Mouse (Mus musculus): Measurements from ENCODE around the gene Shroom4. TPM values are rescaled to one million over a fixed set of nuclear protein-coding genes. Genes with fewer than 3 reads are reported as not detected.

The Shroom4 gene
- polyA plus RNA-seq, 1 experiment from 2014 or later, result 1.7 TPM

DNA sequence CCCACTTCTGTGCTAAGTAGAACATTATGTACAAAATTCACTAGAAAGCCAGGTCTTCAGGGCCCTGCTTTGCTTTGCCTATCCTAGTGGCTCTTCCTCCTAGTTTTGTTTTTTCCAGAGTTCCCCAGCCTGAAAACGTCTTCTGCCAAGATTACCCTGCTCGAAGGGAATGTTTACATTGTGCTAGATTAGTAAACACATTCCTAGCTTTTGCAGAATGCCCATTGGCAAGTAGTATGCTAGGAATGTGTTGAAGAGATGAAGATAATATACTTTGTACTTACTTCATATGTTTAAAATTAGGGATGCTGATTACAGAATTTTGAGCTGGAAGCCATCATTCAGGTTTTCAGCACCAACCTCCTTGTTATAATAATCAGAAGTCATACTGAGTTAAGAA, 118.8 kb downstream of the Shroom4 start:
- H3K27me3 ChIP-seq (replicated peaks; ENCODE audit: control insufficient read depth, insufficient read depth, low read length), result no peaks in the 10 kb centered on the region
- DNase-seq (ENCODE audit: low spot score), result no peak
- H3K36me3 ChIP-seq (ENCODE audit: control insufficient read depth, insufficient read depth, low read length), result no peaks in the 10 kb centered on the region
- H3K4me3 ChIP-seq (ENCODE audit: low read depth, low read length), result no peak overlapping the region
- 58% methylated on average over 2 of the region's 2 CpGs for WGBS
- no peak overlapping the region for H3K27ac ChIP-seq (ENCODE audit: low read depth, low read length)
- H3K4me2 ChIP-seq (ENCODE audit: low read length), result no peak overlapping the region
- no peak overlapping the region for H3K9ac ChIP-seq (ENCODE audit: low read length)
- ATAC-seq, result no peak
- no peaks in the 10 kb centered on the region for H3K9me3 ChIP-seq (replicated peaks; ENCODE audit: control insufficient read depth, low read length)
- no peaks in the 10 kb centered on the region for H3K4me1 ChIP-seq (ENCODE audit: control insufficient read depth, insufficient read depth, low read length)

DNA sequence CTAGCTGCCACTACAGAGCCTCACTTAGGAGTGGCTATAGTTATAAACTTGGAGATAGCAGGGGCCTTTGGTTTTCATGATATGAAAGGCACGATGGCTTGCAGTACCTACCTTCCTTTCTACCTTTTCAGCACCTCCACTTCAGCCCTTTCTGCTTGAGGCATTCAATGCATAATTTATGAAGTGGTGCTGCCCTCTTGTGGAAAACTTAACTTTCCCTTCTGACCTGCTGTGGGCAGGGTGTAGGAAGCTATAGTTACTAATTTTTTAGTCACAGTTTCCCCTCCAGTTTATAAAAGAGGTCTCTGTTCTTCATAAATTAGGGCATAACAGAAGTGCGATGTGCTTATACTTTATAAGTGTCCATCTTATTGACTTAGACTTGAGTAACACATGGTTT, 123.3 kb downstream of the Shroom4 start:
- no peak overlapping the region for H3K9ac ChIP-seq (ENCODE audit: low read length)
- no peaks in the 10 kb centered on the region for H3K36me3 ChIP-seq (ENCODE audit: control insufficient read depth, insufficient read depth, low read length)
- DNase-seq (ENCODE audit: low spot score), result peak; percentile 28
- no peak overlapping the region for H3K4me3 ChIP-seq (ENCODE audit: low read depth, low read length)
- no peak overlapping the region for H3K27ac ChIP-seq (ENCODE audit: low read depth, low read length)
- WGBS, result 65% methylated on average over 2 of the region's 2 CpGs
- H3K4me2 ChIP-seq (ENCODE audit: low read length), result no peak overlapping the region
- H3K27me3 ChIP-seq (replicated peaks; ENCODE audit: control insufficient read depth, insufficient read depth, low read length), result no peaks in the 10 kb centered on the region
- no peaks in the 10 kb centered on the region for H3K9me3 ChIP-seq (replicated peaks; ENCODE audit: control insufficient read depth, low read length)
- no peaks in the 10 kb centered on the region for H3K4me1 ChIP-seq (ENCODE audit: control insufficient read depth, insufficient read depth, low read length)
- no peak for ATAC-seq

DNA sequence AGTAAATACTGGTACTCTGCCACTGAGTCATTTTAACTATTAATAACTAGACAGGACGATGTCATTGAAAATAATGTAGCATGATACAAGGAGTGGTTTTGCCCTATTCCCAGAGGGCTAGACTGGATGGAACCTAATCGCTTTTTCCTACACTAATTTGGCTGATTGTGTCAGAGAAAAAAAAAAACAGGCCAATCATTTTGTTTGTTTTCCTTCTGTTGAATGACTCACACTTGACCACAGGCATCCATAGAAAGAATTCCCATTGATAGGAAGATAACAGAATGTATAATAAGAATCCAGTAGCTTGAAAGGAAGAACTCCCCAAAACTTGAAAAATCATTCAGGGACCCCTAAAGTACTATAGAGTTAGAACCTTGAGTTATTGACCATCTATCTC, 137.0 kb downstream of the Shroom4 start:
- ATAC-seq (no peak), DNase-seq (ENCODE audit: low spot score) (no peak)
- Histone ChIP-seq H3K4me2 (ENCODE audit: low read length) (no peak overlapping the region), H3K4me1 (ENCODE audit: control insufficient read depth, insufficient read depth, low read length) (no peaks in the 10 kb centered on the region), H3K27ac (ENCODE audit: low read depth, low read length) (no peak overlapping the region), H3K4me3 (ENCODE audit: low read depth, low read length) (no peak overlapping the region), H3K9me3 (replicated peaks; ENCODE audit: control insufficient read depth, low read length) (no peaks in the 10 kb centered on the region), H3K9ac (ENCODE audit: low read length) (no peak overlapping the region), H3K27me3 (replicated peaks; ENCODE audit: control insufficient read depth, insufficient read depth, low read length) (no peaks in the 10 kb centered on the region), H3K36me3 (ENCODE audit: control insufficient read depth, insufficient read depth, low read length) (no peaks in the 10 kb centered on the region)
- WGBS, result 88% methylated on average over 2 of the region's 2 CpGs

DNA sequence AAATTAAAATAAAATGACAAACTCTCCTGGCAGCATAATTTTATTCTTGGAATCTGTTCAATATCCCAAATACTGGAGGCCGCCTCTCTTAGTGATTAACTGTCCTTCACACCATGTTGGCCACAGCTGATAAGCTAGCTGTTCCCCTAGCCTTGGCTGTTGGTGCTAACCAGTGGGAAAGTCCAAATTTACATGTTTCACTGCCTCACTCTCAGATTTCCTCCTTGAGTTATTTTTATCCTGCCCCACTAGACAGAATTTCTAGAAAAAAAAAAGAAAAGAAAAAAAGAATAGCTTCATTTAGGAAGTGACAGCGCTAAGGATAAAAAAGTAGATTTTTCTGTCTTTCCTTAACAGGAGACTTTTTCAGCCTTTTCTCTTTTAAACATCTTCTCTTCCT, 138.0 kb downstream of the Shroom4 start:
- no peaks in the 10 kb centered on the region for H3K4me1 ChIP-seq (ENCODE audit: control insufficient read depth, insufficient read depth, low read length)
- no peak overlapping the region for H3K27ac ChIP-seq (ENCODE audit: low read depth, low read length)
- no peak for ATAC-seq
- no peak overlapping the region for H3K4me3 ChIP-seq (ENCODE audit: low read depth, low read length)
- DNase-seq (ENCODE audit: low spot score), result no peak
- H3K4me2 ChIP-seq (ENCODE audit: low read length), result no peak overlapping the region
- H3K9me3 ChIP-seq (replicated peaks; ENCODE audit: control insufficient read depth, low read length), result no peaks in the 10 kb centered on the region
- WGBS, result 90% methylated on average over 2 of the region's 2 CpGs
- H3K27me3 ChIP-seq (replicated peaks; ENCODE audit: control insufficient read depth, insufficient read depth, low read length), result no peaks in the 10 kb centered on the region
- H3K36me3 ChIP-seq (ENCODE audit: control insufficient read depth, insufficient read depth, low read length), result no peaks in the 10 kb centered on the region
- H3K9ac ChIP-seq (ENCODE audit: low read length), result no peak overlapping the region

DNA sequence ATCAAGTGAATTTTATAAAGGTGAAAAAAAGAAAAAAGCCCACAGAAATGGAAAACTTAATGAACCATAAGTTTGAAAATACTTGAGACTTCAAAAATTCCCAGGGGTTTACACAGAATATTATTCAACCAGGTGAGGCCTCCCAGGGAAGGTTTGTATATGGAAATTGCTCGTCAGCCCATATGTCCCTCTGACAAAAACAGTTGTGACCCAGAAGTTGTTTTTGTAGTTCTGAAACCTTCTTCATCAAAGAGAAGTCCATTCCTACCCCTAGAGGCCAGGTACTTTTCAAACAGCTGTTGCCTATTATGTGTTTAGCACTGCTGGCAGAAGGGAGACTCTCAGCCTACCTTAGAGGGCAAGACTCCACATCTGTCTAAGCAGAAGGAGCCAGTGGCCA, 165.4 kb downstream of the Shroom4 start:
- Histone ChIP-seq H3K27ac (ENCODE audit: low read depth, low read length) (no peak overlapping the region), H3K9ac (ENCODE audit: low read length) (no peak overlapping the region), H3K9me3 (replicated peaks; ENCODE audit: control insufficient read depth, low read length) (no peaks in the 10 kb centered on the region), H3K4me3 (ENCODE audit: low read depth, low read length) (no peak overlapping the region), H3K27me3 (replicated peaks; ENCODE audit: control insufficient read depth, insufficient read depth, low read length) (no peaks in the 10 kb centered on the region), H3K4me2 (ENCODE audit: low read length) (no peak overlapping the region), H3K36me3 (ENCODE audit: control insufficient read depth, insufficient read depth, low read length) (no peaks in the 10 kb centered on the region), H3K4me1 (ENCODE audit: control insufficient read depth, insufficient read depth, low read length) (no peaks in the 10 kb centered on the region)
- 100% methylated on average over 1 of the region's 1 CpGs for WGBS
- ATAC-seq (no peak), DNase-seq (ENCODE audit: low spot score) (no peak)

DNA sequence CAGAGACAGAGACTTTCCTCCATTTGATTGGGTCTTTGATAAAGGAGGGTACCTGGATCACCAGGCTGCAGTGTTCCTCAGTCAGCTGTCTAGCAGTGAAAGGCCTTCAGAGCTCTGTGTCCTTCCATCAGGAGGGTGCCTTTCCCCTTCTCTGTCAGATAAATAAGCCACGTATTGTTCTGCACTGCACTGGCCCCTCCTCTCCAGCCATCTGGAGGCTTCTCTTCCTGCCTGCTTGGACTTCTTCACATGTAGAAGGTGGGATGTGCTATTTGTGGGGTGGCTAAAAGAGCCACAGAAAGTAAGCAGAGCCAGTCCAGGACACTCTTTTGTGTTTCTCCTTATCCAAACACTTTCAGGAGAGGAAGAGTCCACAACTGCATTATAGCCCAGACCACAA, 174.9 kb downstream of the Shroom4 start:
- no peak overlapping the region for H3K27ac ChIP-seq (ENCODE audit: low read depth, low read length)
- WGBS, result 33% methylated on average over 1 of the region's 1 CpGs
- no peak overlapping the region for H3K4me2 ChIP-seq (ENCODE audit: low read length)
- no peaks in the 10 kb centered on the region for H3K27me3 ChIP-seq (replicated peaks; ENCODE audit: control insufficient read depth, insufficient read depth, low read length)
- H3K4me1 ChIP-seq (ENCODE audit: control insufficient read depth, insufficient read depth, low read length), result no peaks in the 10 kb centered on the region
- no peak for DNase-seq (ENCODE audit: low spot score)
- no peak overlapping the region for H3K9ac ChIP-seq (ENCODE audit: low read length)
- no peaks in the 10 kb centered on the region for H3K9me3 ChIP-seq (replicated peaks; ENCODE audit: control insufficient read depth, low read length)
- no peak overlapping the region for H3K4me3 ChIP-seq (ENCODE audit: low read depth, low read length)
- ATAC-seq, result no peak
- H3K36me3 ChIP-seq (ENCODE audit: control insufficient read depth, insufficient read depth, low read length), result no peaks in the 10 kb centered on the region

DNA sequence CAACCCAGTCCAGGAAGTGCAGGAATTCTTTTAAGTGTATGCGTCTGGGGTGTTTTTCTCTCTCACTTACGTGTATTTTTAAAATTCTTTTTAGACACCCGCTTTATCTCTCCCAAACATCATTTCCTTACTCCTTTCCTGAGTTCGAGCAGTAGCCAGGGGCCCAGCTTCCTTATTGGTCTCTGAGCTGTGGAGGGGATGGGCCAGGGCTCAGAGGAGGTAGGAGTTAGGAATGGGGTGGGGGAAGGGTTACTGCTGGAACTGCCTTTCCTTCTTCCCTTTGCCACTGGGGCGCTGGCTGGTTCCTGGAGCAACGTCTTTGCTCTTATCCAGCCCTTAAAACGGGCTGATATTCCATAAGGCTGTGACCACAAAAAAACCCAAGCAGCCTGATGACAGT, 177.3 kb downstream of the Shroom4 start:
- 59% methylated on average over 7 of the region's 7 CpGs for WGBS
- DNase-seq (ENCODE audit: low spot score) (no peak), ATAC-seq (no peak)
- Histone ChIP-seq H3K9me3 (replicated peaks; ENCODE audit: control insufficient read depth, low read length) (no peaks in the 10 kb centered on the region), H3K4me1 (ENCODE audit: control insufficient read depth, insufficient read depth, low read length) (no peaks in the 10 kb centered on the region), H3K4me2 (ENCODE audit: low read length) (no peak overlapping the region), H3K27ac (ENCODE audit: low read depth, low read length) (no peak overlapping the region), H3K4me3 (ENCODE audit: low read depth, low read length) (no peak overlapping the region), H3K9ac (ENCODE audit: low read length) (no peak overlapping the region), H3K27me3 (replicated peaks; ENCODE audit: control insufficient read depth, insufficient read depth, low read length) (no peaks in the 10 kb centered on the region), H3K36me3 (ENCODE audit: control insufficient read depth, insufficient read depth, low read length) (no peaks in the 10 kb centered on the region)

DNA sequence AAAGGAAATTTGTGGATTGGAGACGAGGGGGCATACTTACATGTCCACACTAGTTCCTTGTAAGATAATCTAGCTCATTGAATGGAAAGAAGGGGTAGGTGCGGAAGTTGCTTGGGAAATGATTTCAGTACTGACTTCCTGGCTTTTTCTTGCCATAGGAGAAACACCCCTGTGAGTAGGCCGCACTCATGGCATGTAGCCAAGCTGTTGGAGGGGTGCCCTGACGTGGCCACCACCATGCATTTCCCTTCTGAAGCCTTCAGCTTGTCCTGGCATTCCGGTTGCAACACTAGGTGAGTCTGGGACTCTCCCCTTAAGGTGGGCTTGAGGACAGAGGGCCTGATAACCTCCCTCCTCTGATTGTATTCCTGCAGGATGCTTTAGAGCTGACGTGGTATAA, 181.0 kb downstream of the Shroom4 start:
- no peak for DNase-seq (ENCODE audit: low spot score)
- H3K36me3 ChIP-seq (ENCODE audit: control insufficient read depth, insufficient read depth, low read length), result no peaks in the 10 kb centered on the region
- no peak for ATAC-seq
- 78% methylated on average over 6 of the region's 6 CpGs for WGBS
- H3K27ac ChIP-seq (ENCODE audit: low read depth, low read length), result no peak overlapping the region
- no peak overlapping the region for H3K4me3 ChIP-seq (ENCODE audit: low read depth, low read length)
- no peak overlapping the region for H3K4me2 ChIP-seq (ENCODE audit: low read length)
- H3K9ac ChIP-seq (ENCODE audit: low read length), result no peak overlapping the region
- no peaks in the 10 kb centered on the region for H3K27me3 ChIP-seq (replicated peaks; ENCODE audit: control insufficient read depth, insufficient read depth, low read length)
- no peaks in the 10 kb centered on the region for H3K9me3 ChIP-seq (replicated peaks; ENCODE audit: control insufficient read depth, low read length)
- no peaks in the 10 kb centered on the region for H3K4me1 ChIP-seq (ENCODE audit: control insufficient read depth, insufficient read depth, low read length)

DNA sequence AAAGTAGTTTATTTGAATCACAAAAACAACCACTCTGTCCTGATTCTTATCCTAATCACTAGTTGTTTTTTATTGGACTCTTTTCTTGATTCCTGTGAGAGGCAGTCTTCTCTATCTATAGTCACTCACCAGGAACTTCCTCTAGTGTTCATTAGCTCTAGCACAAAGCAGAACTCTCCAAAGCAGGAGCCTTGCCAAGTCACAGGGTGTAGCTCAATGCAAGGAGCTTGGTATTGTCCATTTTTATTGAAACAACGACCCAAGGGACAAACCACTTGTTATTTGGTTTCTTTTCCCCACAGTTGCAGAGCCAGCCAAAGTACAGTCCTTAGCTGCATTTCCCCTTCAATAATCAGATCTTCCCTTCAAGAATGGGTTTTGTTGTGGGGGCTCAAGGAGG, 181.5 kb downstream of the Shroom4 start:
- H3K4me2 ChIP-seq (ENCODE audit: low read length), result no peak overlapping the region
- H3K4me3 ChIP-seq (ENCODE audit: low read depth, low read length), result no peak overlapping the region
- DNase-seq (ENCODE audit: low spot score) (no peak), ATAC-seq (no peak)
- H3K27me3 ChIP-seq (replicated peaks; ENCODE audit: control insufficient read depth, insufficient read depth, low read length), result no peaks in the 10 kb centered on the region
- WGBS, result 47% methylated on average over 1 of the region's 1 CpGs
- no peaks in the 10 kb centered on the region for H3K4me1 ChIP-seq (ENCODE audit: control insufficient read depth, insufficient read depth, low read length)
- H3K9me3 ChIP-seq (replicated peaks; ENCODE audit: control insufficient read depth, low read length), result no peaks in the 10 kb centered on the region
- H3K9ac ChIP-seq (ENCODE audit: low read length), result no peak overlapping the region
- no peaks in the 10 kb centered on the region for H3K36me3 ChIP-seq (ENCODE audit: control insufficient read depth, insufficient read depth, low read length)
- H3K27ac ChIP-seq (ENCODE audit: low read depth, low read length), result no peak overlapping the region

DNA sequence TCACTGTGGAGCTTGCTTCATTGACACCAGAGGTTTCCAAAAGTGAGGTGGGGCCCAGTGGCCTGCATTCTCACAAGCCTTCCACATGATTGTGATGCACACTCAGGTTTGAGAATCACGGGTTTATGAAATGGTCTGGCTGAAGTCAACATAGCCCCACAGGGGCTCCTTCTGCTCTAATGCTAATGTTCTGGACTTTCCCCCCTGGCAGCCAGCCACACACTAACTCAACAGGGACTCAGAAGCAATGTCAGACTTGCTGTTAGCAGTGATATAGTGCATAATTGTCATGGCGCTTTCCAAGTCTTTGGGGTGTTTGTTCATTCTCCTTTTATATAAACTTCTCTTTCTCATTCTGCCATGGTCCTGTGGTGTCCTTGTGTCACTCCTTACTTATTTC, 183.0 kb downstream of the Shroom4 start:
- Histone ChIP-seq H3K4me3 (ENCODE audit: low read depth, low read length) (no peak overlapping the region), H3K9me3 (replicated peaks; ENCODE audit: control insufficient read depth, low read length) (no peaks in the 10 kb centered on the region), H3K27me3 (replicated peaks; ENCODE audit: control insufficient read depth, insufficient read depth, low read length) (no peaks in the 10 kb centered on the region), H3K27ac (ENCODE audit: low read depth, low read length) (no peak overlapping the region), H3K36me3 (ENCODE audit: control insufficient read depth, insufficient read depth, low read length) (no peaks in the 10 kb centered on the region), H3K4me1 (ENCODE audit: control insufficient read depth, insufficient read depth, low read length) (no peaks in the 10 kb centered on the region), H3K4me2 (ENCODE audit: low read length) (no peak overlapping the region), H3K9ac (ENCODE audit: low read length) (no peak overlapping the region)
- DNase-seq (ENCODE audit: low spot score), result no peak
- WGBS, result 98% methylated on average over 2 of the region's 2 CpGs
- ATAC-seq, result no peak

Data from forebrain, embryonic 14.5 days (tissue).